In genomic region chr19:27509956-27510639, GRCm38 (mm10) we compare ENCODE assay signal across 10 mouse cellular contexts.
DNase-seq lines count a peak whose midpoint lies in the region; ATAC-seq lines count a peak whose summit lies in the region.
"Had no signal": no experiment of that assay in that cellular context is flagged by ENCODE, and none has a peak within 500 bp of the region (broad histone marks: within the 10 kb centered on the region; RNA-seq: fewer than 3 reads in every experiment).

No protein-coding gene starts in this region.

- H3K36me3 ChIP-seq in embryonic facial prominence, embryonic 14.5 days (ENCODE audit: control insufficient read depth, insufficient read depth, low read length) = no peaks in the 10 kb centered on the region
- H3K36me3 ChIP-seq in embryonic facial prominence, embryonic 10.5 days (replicated peaks) = no peaks in the 10 kb centered on the region
- no peaks in the 10 kb centered on the region for H3K36me3 ChIP-seq in heart, embryonic 12.5 days
- H3K36me3 ChIP-seq: limb, embryonic 12.5 days had no signal

- WGBS in embryonic facial prominence, embryonic 14.5 days = 64% methylated on average over 6 of the region's 6 CpGs
- WGBS in embryonic facial prominence, embryonic 10.5 days = 78% methylated on average over 6 of the region's 6 CpGs
- WGBS in heart, embryonic 12.5 days = 79% methylated on average over 6 of the region's 6 CpGs

- no peaks in the 10 kb centered on the region for H3K9me3 ChIP-seq in embryonic facial prominence, embryonic 14.5 days (ENCODE audit: control insufficient read depth, low read length)
- no peaks in the 10 kb centered on the region for H3K9me3 ChIP-seq in embryonic facial prominence, embryonic 10.5 days
- no peaks in the 10 kb centered on the region for H3K9me3 ChIP-seq in heart, embryonic 12.5 days (replicated peaks)
- H3K9me3 ChIP-seq: limb, embryonic 12.5 days had no signal

- peak; percentile 15 for DNase-seq in embryonic facial prominence, embryonic 14.5 days (ENCODE audit: low spot score)
- no peak for DNase-seq in embryonic facial prominence, embryonic 10.5 days (ENCODE audit: low spot score)
- peak; percentile 67 for DNase-seq in cerebellum, adult 9-10 months
- DNase-seq in layer of hippocampus, adult 8-10 months (ENCODE audit: low spot score in 2 of 2) = peak; percentile 66 to 75
- peak; percentile 70 for DNase-seq in right cerebral cortex, adult 18-20 months
- DNase-seq in kidney, adult 8-10 months = no peak
- DNase-seq in embryo, embryonic 11 days = no peak
- DNase-seq: adrenal gland, adult 2 months had no signal

- no peaks in the 10 kb centered on the region for H3K27me3 ChIP-seq in embryonic facial prominence, embryonic 14.5 days (replicated peaks; ENCODE audit: control insufficient read depth, insufficient read depth, low read length)
- H3K27me3 ChIP-seq in embryonic facial prominence, embryonic 10.5 days (replicated peaks; ENCODE audit: low read depth, poor library complexity, severe bottlenecking) = no peaks in the 10 kb centered on the region
- no peaks in the 10 kb centered on the region for H3K27me3 ChIP-seq in heart, embryonic 12.5 days (replicated peaks)
- H3K27me3 ChIP-seq: limb, embryonic 12.5 days had no signal

- no peak overlapping the region for H3K4me3 ChIP-seq in embryonic facial prominence, embryonic 14.5 days (ENCODE audit: low read depth, low read length)
- H3K4me3 ChIP-seq in embryonic facial prominence, embryonic 10.5 days = no peak overlapping the region
- H3K4me3 ChIP-seq in heart, embryonic 12.5 days = no peak overlapping the region
- H3K4me3 ChIP-seq: limb, embryonic 12.5 days had no signal

- H3K4me1 ChIP-seq in embryonic facial prominence, embryonic 14.5 days (ENCODE audit: control insufficient read depth, insufficient read depth, low read length) = no peaks in the 10 kb centered on the region
- H3K4me1 ChIP-seq in embryonic facial prominence, embryonic 10.5 days = peaks cover 8% of the 10 kb centered on the region
- H3K4me1 ChIP-seq in heart, embryonic 12.5 days (replicated peaks) = 0 out of 2 replicates have a peak, but pooled peaks cover 2% of the 10 kb centered on the region
- H3K4me1 ChIP-seq: limb, embryonic 12.5 days had no signal

- H3K27ac ChIP-seq in embryonic facial prominence, embryonic 14.5 days (replicated peaks; ENCODE audit: low read depth, low read length) = no peak overlapping the region
- no peak overlapping the region for H3K27ac ChIP-seq in embryonic facial prominence, embryonic 10.5 days (replicated peaks)
- no peak overlapping the region for H3K27ac ChIP-seq in heart, embryonic 12.5 days (ENCODE audit: poor library complexity, severe bottlenecking)
- H3K27ac ChIP-seq: limb, embryonic 12.5 days had no signal

- ATAC-seq in embryonic facial prominence, embryonic 14.5 days (ENCODE audit: low read depth) = no peak
- no peak for ATAC-seq in heart, embryonic 12.5 days (ENCODE audit: insufficient number of reproducible peaks, low FRiP score)

- H3K4me2 ChIP-seq in embryonic facial prominence, embryonic 14.5 days (ENCODE audit: low read depth, low read length) = no peak overlapping the region
- no peak overlapping the region for H3K4me2 ChIP-seq in heart, embryonic 12.5 days
- H3K4me2 ChIP-seq: limb, embryonic 12.5 days had no signal

- no peak overlapping the region for H3K9ac ChIP-seq in embryonic facial prominence, embryonic 14.5 days (ENCODE audit: low read depth, low read length)
- no peak overlapping the region for H3K9ac ChIP-seq in heart, embryonic 12.5 days
- H3K9ac ChIP-seq: limb, embryonic 12.5 days had no signal

Comparison
In these comparisons a context has a peak if more than half of its experiments do, and no peak if none do; other contexts are left out.
1. DNase-seq: peak in embryonic facial prominence, embryonic 14.5 days (single experiment), cerebellum, adult 9-10 months (single experiment), layer of hippocampus, adult 8-10 months (2 of 2) and right cerebral cortex, adult 18-20 months (single experiment); none in embryonic facial prominence, embryonic 10.5 days (single experiment), kidney, adult 8-10 months (0 of 2) and embryo, embryonic 11 days (single experiment).